Mouse (Mus musculus): ENCODE measurements at regions not wholly inside any gene's neighbourhood (a gene's known extent, or its start where the extent isn't known, plus 50 kb on each side); places are given as distances from the start of the nearest gene placed in this dataset.

DNA sequence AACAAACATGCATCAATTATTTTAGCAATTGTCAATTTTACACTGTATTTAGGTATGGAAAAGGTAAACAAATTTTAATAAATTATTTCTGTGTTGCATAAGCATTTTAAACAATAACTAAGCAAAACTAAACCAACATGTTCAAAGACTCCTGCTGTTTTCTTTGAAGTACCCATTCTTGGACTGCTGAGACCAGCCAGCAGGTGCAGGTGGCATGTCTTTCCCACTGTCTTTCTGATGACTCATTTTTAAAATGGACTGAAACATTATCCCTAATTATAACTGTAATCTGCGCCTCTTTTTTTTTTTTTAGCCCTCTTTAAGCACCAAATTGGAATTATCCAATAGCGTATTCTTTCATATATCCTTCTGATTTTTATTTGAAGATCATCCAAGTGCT lies 286.0 kb upstream of the Isl1 start:
- TF ChIP-seq CTCF (IDR thresholded peaks at IDR 0.05; ENCODE audit: low read depth) (no peak), EP300 (optimal IDR thresholded peaks at IDR 0.05) (no peak)

Data from stomach, postnatal 0 days (tissue).